Mouse (Mus musculus): ENCODE data around the gene Grk6. TPM values are rescaled to one million over a fixed set of nuclear protein-coding genes. Genes with fewer than 3 reads are reported as not detected.

Grk6 gene
- total and polyA plus RNA-seq, 2 experiments from 2014 or later = 35.8 to 71.9 TPM

DNA sequence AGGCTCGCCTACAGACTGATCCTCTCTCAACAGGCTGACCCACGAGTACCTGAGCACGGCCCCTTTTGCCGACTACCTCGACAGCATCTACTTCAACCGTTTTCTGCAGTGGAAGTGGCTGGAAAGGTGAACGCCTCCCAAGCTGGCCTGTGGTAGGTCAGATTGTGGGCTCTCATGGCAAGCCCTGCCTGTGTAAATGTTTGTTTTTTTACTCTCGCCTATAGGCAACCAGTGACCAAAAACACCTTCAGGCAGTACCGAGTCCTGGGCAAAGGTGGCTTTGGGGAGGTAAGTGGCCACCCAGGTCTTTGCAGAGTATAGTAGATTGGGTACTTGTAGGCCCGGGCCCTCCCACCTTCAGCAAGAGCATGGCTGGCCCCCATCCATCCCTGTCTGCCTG is 6.4 kb downstream of the Grk6 start:
- TF ChIP-seq CTCF (IDR thresholded peaks at IDR 0.05) = no peak
- Histone ChIP-seq H3K9me3 (ENCODE audit: low read length) (no peaks in the 10 kb centered on the region), H3K9ac (replicated peaks; ENCODE audit: low read length, poor library complexity, severe bottlenecking) (no peak overlapping the region), H3K36me3 (ENCODE audit: insufficient read depth, low read length) (peaks cover 59% of the 10 kb centered on the region), H3K4me3 (ENCODE audit: low read depth, low read length) (no peak overlapping the region), H3K27ac (ENCODE audit: low read depth, low read length) (no peak overlapping the region), H3K27me3 (ENCODE audit: insufficient read depth, low read length) (no peaks in the 10 kb centered on the region), H3K4me1 (ENCODE audit: insufficient read depth, low read length) (peaks cover 6% of the 10 kb centered on the region; the same call in 1 of the 2 replicates), H3K4me2 (ENCODE audit: low read depth, low read length, poor library complexity, severe bottlenecking) (no peak overlapping the region)
- no peak for ATAC-seq (ENCODE audit: low FRiP score)
- DNase-seq (ENCODE audit: low spot score) = no peak
- WGBS = 94% methylated on average over 10 of the region's 10 CpGs

- no peak overlapping the region for H3K4me2 ChIP-seq (ENCODE audit: low read depth, low read length, poor library complexity, severe bottlenecking)
- TF ChIP-seq CTCF (IDR thresholded peaks at IDR 0.05) = no peak
- no peak overlapping the region for H3K9ac ChIP-seq (replicated peaks; ENCODE audit: low read length, poor library complexity, severe bottlenecking)
- H3K4me1 ChIP-seq (ENCODE audit: insufficient read depth, low read length) = no peaks in the 10 kb centered on the region
- no peaks in the 10 kb centered on the region for H3K27me3 ChIP-seq (ENCODE audit: insufficient read depth, low read length)
- no peak overlapping the region for H3K4me3 ChIP-seq (ENCODE audit: low read depth, low read length)
- no peak overlapping the region for H3K27ac ChIP-seq (ENCODE audit: low read depth, low read length)
- peaks cover 62% of the 10 kb centered on the region for H3K36me3 ChIP-seq (ENCODE audit: insufficient read depth, low read length)
- no peaks in the 10 kb centered on the region for H3K9me3 ChIP-seq (ENCODE audit: low read length)
- 92% methylated on average over 16 of the region's 16 CpGs for WGBS
- no peak for ATAC-seq (ENCODE audit: low FRiP score)
- DNase-seq (ENCODE audit: low spot score) = no peak
Observed at GRCm38 (mm10) chr13:55451785-55452549, 7.1 kb downstream of the Grk6 start.

GRCm38 (mm10) chr13:55462965-55463364 is 18.1 kb downstream of the Grk6 start:
- Histone ChIP-seq H3K27me3 (ENCODE audit: insufficient read depth, low read length) (no peaks in the 10 kb centered on the region), H3K4me1 (ENCODE audit: insufficient read depth, low read length) (peaks cover 17% of the 10 kb centered on the region; the same call in 1 of the 2 replicates), H3K4me3 (ENCODE audit: low read depth, low read length) (0 out of 2 replicates have a peak overlapping the region, but pooled peaks have one; percentile 85), H3K9ac (replicated peaks; ENCODE audit: low read length, poor library complexity, severe bottlenecking) (no peak overlapping the region), H3K9me3 (ENCODE audit: low read length) (no peaks in the 10 kb centered on the region), H3K4me2 (ENCODE audit: low read depth, low read length, poor library complexity, severe bottlenecking) (peak overlapping the region; percentile 84), H3K36me3 (ENCODE audit: insufficient read depth, low read length) (peaks cover 19% of the 10 kb centered on the region), H3K27ac (ENCODE audit: low read depth, low read length) (peak overlapping the region; percentile 98; the same call in 1 of the 2 replicates)
- WGBS = 65% methylated on average over 2 of the region's 2 CpGs
- DNase-seq (ENCODE audit: low spot score) = no peak
- no peak for ATAC-seq (ENCODE audit: low FRiP score)
- TF ChIP-seq CTCF (IDR thresholded peaks at IDR 0.05) = no peak

GRCm38 (mm10) chr13:55463399-55464026 is 18.6 kb downstream of the Grk6 start:
- peak overlapping the region; percentile 98 for H3K27ac ChIP-seq (ENCODE audit: low read depth, low read length)
- ATAC-seq (ENCODE audit: low FRiP score) (peak; percentile 39; the same call in 1 of the 2 replicates), DNase-seq (ENCODE audit: low spot score) (no peak)
- TF ChIP-seq CTCF (IDR thresholded peaks at IDR 0.05) = no peak
- peak overlapping the region; percentile 85 for H3K4me3 ChIP-seq (ENCODE audit: low read depth, low read length)
- peaks cover 17% of the 10 kb centered on the region; the same call in 1 of the 2 replicates for H3K4me1 ChIP-seq (ENCODE audit: insufficient read depth, low read length)
- peaks cover 16% of the 10 kb centered on the region for H3K36me3 ChIP-seq (ENCODE audit: insufficient read depth, low read length)
- H3K9ac ChIP-seq (replicated peaks; ENCODE audit: low read length, poor library complexity, severe bottlenecking) = peak overlapping the region; percentile 95
- H3K27me3 ChIP-seq (ENCODE audit: insufficient read depth, low read length) = no peaks in the 10 kb centered on the region
- no peaks in the 10 kb centered on the region for H3K9me3 ChIP-seq (ENCODE audit: low read length)
- 8% methylated on average over 14 of the region's 14 CpGs for WGBS
- H3K4me2 ChIP-seq (ENCODE audit: low read depth, low read length, poor library complexity, severe bottlenecking) = peak overlapping the region; percentile 84

DNA sequence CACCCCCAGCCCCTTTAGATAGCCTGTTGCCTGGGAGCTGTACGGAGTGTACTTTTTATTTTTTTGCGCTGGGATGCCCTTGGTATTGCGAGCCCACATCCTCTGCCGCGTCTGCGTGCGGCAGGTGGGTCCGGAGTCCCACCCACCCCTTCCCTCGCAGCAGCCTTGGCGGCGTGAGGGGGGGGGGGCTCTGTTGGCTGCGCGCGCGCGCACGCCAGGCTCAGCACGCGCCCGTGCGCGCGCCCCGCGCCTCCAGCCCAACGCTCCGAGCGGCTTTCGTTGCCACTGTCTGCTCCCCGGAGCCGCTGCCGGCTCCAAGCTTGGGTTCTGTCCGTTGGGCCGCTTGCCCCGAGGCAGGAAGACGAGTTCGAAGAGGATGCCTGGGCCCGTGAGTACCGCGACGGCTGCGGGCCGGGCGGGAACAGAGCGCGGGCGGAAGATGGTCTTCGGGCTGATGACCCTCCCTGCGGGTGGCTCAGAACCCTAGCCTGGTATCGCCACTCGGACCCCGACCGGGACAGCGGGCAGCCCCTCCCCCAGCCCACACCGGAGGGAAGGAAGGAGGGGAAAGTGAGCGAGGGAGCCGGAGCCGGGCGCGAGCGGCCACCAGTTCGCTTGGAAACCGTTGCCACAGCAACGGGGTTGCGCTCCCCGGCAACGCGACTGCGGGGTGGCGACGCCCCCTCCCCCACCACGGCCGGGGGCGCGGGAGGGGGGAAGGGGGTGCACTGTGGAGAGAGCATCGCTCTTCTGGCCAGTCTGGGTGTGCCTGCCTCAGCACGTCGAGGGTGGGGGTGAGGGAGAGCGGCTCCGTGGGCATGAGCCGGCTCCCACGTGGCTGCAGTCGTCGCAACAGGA is 19.4 kb downstream of the Grk6 start, which contains the start of gene Prr7:
Gene Prr7 (plus strand): TSS at position 241 of the 858 bp plus-strand sequence.
- H3K4me3 ChIP-seq (ENCODE audit: low read depth, low read length) = peak within 1 kb of the TSS; percentile 85
- peaks cover 18% of the 10 kb centered on the region; the same call in 1 of the 2 replicates for H3K4me1 ChIP-seq (ENCODE audit: insufficient read depth, low read length)
- no peaks in the 10 kb centered on the region for H3K9me3 ChIP-seq (ENCODE audit: low read length)
- WGBS = under 1% methylated on average over 61 of the region's 84 CpGs
- ATAC-seq (ENCODE audit: low FRiP score) = peak; percentile 77
- peaks cover 10% of the 10 kb centered on the region; the same call in 1 of the 2 replicates for H3K36me3 ChIP-seq (ENCODE audit: insufficient read depth, low read length)
- H3K27me3 ChIP-seq (ENCODE audit: insufficient read depth, low read length) = no peaks in the 10 kb centered on the region
- H3K4me2 ChIP-seq (ENCODE audit: low read depth, low read length, poor library complexity, severe bottlenecking) = peak within 1 kb of the TSS; percentile 84
- peak within 1 kb of the TSS; percentile 98 for H3K27ac ChIP-seq (ENCODE audit: low read depth, low read length)
- peak within 1 kb of the TSS; percentile 95 for H3K9ac ChIP-seq (replicated peaks; ENCODE audit: low read length, poor library complexity, severe bottlenecking)
- peak; percentile 88 for DNase-seq (ENCODE audit: low spot score)
- TF ChIP-seq CTCF (IDR thresholded peaks at IDR 0.05) = no peak
